Mouse (Mus musculus): ENCODE measurements around the gene Mas1. TPM values are rescaled to one million over a fixed set of nuclear protein-coding genes. Genes with fewer than 3 reads are reported as not detected.
A peak's percentile ranks its signal among the peaks of the same experiment; 100 is the strongest.

Mas1 gene
- polyA plus RNA-seq, 1 experiment from 2014 or later, result 1.3 TPM

DNA sequence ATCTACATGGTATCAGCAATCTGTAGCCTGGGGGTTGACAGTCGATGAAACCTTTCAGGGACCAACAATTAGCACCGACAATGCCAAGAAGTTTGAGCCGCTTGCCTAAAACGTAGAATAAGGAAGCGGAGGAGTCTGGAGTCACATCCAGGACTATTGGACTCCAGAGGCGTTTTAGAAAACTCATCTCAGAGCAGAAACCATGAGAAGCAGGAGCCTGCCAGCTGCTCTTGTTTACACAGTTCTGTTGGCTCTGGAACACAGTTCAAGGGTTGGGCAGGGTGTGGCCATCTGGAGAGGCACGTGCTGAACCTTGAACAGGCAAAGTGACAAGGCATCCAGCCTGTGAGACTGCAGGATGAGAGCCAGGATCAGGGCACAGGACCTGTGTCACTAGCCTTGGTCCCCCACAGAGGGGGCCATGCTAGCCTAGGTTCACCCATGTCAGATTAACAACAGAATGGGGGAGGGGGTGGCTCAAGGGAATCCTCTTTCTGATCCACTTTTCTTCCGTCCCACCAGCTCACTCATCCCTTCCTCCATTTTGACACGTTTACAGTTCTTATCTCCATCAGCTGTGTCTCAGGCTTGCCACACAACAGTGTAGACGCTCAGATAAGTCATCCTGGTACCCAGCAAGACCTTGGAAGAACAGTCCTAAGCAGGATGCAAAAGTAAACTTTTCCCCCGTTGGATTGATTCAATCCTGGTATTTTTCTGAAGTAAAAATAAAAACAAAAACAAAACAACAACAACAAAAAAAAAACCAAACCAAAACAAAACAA, 75.3 kb downstream of the Mas1 start:
- H3K4me1 ChIP-seq, result peaks cover 54% of the 10 kb centered on the region

DNA sequence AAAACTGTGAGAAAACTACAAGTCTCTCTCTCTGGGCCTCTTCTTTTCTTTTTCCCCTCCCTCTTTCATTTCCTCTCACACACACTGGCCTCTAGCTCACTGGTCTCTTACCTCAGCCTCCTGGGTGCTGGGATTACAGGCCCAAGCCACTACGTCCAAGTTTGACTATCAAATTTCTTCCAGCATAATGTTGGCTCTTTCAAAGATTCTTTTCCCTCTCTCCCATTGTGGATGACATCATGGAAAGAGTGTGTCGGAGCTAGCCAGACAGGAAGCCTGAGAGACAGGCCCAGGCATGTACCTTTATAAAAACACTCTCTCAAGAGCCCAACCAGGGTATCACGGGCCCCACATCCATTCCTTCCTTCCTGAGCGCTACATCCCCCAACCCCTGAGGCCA, 76.5 kb downstream of the Mas1 start:
- 19% methylated on average over 4 of the region's 4 CpGs for WGBS
- no peak overlapping the region for H3K4me3 ChIP-seq
- H3K9ac ChIP-seq, result no peak overlapping the region
- H3K27ac ChIP-seq, result peak overlapping the region; percentile 89
- peaks cover 5% of the 10 kb centered on the region; the same call in 1 of the 2 replicates for H3K36me3 ChIP-seq
- no peak overlapping the region for H3K4me2 ChIP-seq (replicated peaks)
- peak; percentile 53; the same call in 1 of the 2 replicates for ATAC-seq (ENCODE audit: insufficient number of reproducible peaks, insufficient read depth, low FRiP score, low TSS enrichment)
- 0 out of 2 replicates have a peak, but pooled peaks cover 7% of the 10 kb centered on the region for H3K9me3 ChIP-seq
- no peaks in the 10 kb centered on the region for H3K27me3 ChIP-seq
- H3K4me1 ChIP-seq, result peaks cover 54% of the 10 kb centered on the region

More for the DNA sequence above, 75.3 kb downstream of the Mas1 start:
- 0 out of 2 replicates have a peak, but pooled peaks cover 7% of the 10 kb centered on the region for H3K9me3 ChIP-seq
- peaks cover 5% of the 10 kb centered on the region; the same call in 1 of the 2 replicates for H3K36me3 ChIP-seq
- peak overlapping the region; percentile 65 for H3K27ac ChIP-seq
- 69% methylated on average over 11 of the region's 11 CpGs for WGBS
- H3K4me3 ChIP-seq, result no peak overlapping the region
- no peak overlapping the region for H3K9ac ChIP-seq
- H3K4me2 ChIP-seq (replicated peaks), result no peak overlapping the region
- H3K27me3 ChIP-seq, result no peaks in the 10 kb centered on the region
- no peak for ATAC-seq (ENCODE audit: insufficient number of reproducible peaks, insufficient read depth, low FRiP score, low TSS enrichment)

DNA sequence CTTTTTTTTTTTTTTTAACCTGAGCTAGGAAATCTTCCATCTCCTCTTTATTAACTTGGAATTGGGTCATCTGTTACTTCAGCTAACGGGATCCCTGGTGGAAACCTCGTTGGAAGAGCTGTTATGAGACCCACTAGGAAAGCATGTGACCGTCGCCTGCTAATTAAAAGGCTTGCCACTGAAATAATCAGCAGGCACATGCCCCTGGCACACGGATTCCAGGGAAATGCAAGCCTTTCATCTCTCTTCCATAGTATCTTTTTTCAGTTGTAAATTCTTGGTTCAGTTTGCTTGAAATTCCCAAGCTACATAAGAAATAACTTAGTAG, 76.9 kb downstream of the Mas1 start:
- peaks cover 9% of the 10 kb centered on the region; the same call in 1 of the 2 replicates for H3K36me3 ChIP-seq
- WGBS, result 23% methylated on average over 5 of the region's 5 CpGs
- 0 out of 2 replicates have a peak, but pooled peaks cover 7% of the 10 kb centered on the region for H3K9me3 ChIP-seq
- no peak overlapping the region; the same call in 1 of the 2 replicates for H3K4me2 ChIP-seq (replicated peaks)
- H3K4me3 ChIP-seq, result no peak overlapping the region
- no peak for ATAC-seq (ENCODE audit: insufficient number of reproducible peaks, insufficient read depth, low FRiP score, low TSS enrichment)
- no peaks in the 10 kb centered on the region for H3K27me3 ChIP-seq
- peak overlapping the region; percentile 89 for H3K27ac ChIP-seq
- peaks cover 54% of the 10 kb centered on the region for H3K4me1 ChIP-seq
- no peak overlapping the region for H3K9ac ChIP-seq

Small RNAs within 50 kb of the gene (microRNA-seq; reads per million reads assigned to microRNA genes)
- not detected for gene Gm24085

Other genes starting within 250 kb of the Mas1 start
- 0.08 and 0.42 TPM in 2 replicates for gene Slc22a1, start 192.3 kb downstream of the Mas1 start, polyA plus RNA-seq (2016; fragmentation: Nextera tagmentation; extraction: Ambion mirVana)
- 37.1 and 38.1 TPM in 2 replicates for gene Igf2r, start 98.5 kb downstream of the Mas1 start, polyA plus RNA-seq (2016; fragmentation: Nextera tagmentation; extraction: Ambion mirVana)
- gene Mrgprh, start 7.9 kb upstream of the Mas1 start, polyA plus RNA-seq (2016; fragmentation: Nextera tagmentation; extraction: Ambion mirVana), result 0.13 TPM in 1 of 2 replicates, not detected in the other
- gene Pnldc1, start 42.1 kb upstream of the Mas1 start, polyA plus RNA-seq (2016; fragmentation: Nextera tagmentation; extraction: Ambion mirVana), result 3.0 and 4.1 TPM in 2 replicates
- gene Tcp1, start 47.6 kb upstream of the Mas1 start, polyA plus RNA-seq (2016; fragmentation: Nextera tagmentation; extraction: Ambion mirVana), result 475 and 490 TPM in 2 replicates
- gene Mrpl18, start 48.2 kb upstream of the Mas1 start, polyA plus RNA-seq (2016; fragmentation: Nextera tagmentation; extraction: Ambion mirVana), result 161 and 171 TPM in 2 replicates
- gene Acat3, start 72.5 kb upstream of the Mas1 start, polyA plus RNA-seq (2016; fragmentation: Nextera tagmentation; extraction: Ambion mirVana), result 1.0 and 1.4 TPM in 2 replicates
- gene Acat2, start 92.6 kb upstream of the Mas1 start, polyA plus RNA-seq (2016; fragmentation: Nextera tagmentation; extraction: Ambion mirVana), result 280 and 284 TPM in 2 replicates
- gene Wtap, start 126.0 kb upstream of the Mas1 start, polyA plus RNA-seq (2016; fragmentation: Nextera tagmentation; extraction: Ambion mirVana), result 141 and 146 TPM in 2 replicates
- 83.1 and 87.8 TPM in 2 replicates for gene Sod2, start 138.7 kb upstream of the Mas1 start, polyA plus RNA-seq (2016; fragmentation: Nextera tagmentation; extraction: Ambion mirVana)
- gene Gpr31b, start 184.2 kb upstream of the Mas1 start, polyA plus RNA-seq (2016; fragmentation: Nextera tagmentation; extraction: Ambion mirVana), result not detected in 2 replicates
- not detected in 2 replicates for gene Tcp10b, start 193.0 kb upstream of the Mas1 start, polyA plus RNA-seq (2016; fragmentation: Nextera tagmentation; extraction: Ambion mirVana)

Data from embryonic facial prominence, embryonic 12.5 days (tissue).